Mouse (Mus musculus): ENCODE results near the gene Ncoa3.
A peak's percentile ranks its signal among the peaks of the same experiment; 100 is the strongest.

GRCm38 (mm10) chr2:165982512-165983389, 9.7 kb upstream of the Ncoa3 start:
- TF ChIP-seq CTCF (IDR thresholded peaks at IDR 0.05; ENCODE audit: low read depth, low read length) (no peak), POLR2A (IDR thresholded peaks at IDR 0.05; ENCODE audit: insufficient read depth, low read length) (peak; percentile 89)

Data from ES-Bruce4 (cell line).